Mouse (Mus musculus) ovary, adult 10 weeks (tissue): ENCODE measurements around the gene Ptprq. TPM values are rescaled to one million over a fixed set of nuclear protein-coding genes. Genes with fewer than 3 reads are reported as not detected.

Experiments
- polyA plus RNA-seq: library from polyadenylated mRNA; stranded (reverse); fragments of 350-450 nt; fragmentation: Illumina TruSeq; extraction: RNeasy Lipid Tissue Mini Kit (QIAGEN cat#74804); gene quantifications from one replicate; pipeline ENCODE4 v1.2.3, GENCODE M21; 2014

Ptprq gene
- 11.6 TPM for polyA plus RNA-seq

DNA sequence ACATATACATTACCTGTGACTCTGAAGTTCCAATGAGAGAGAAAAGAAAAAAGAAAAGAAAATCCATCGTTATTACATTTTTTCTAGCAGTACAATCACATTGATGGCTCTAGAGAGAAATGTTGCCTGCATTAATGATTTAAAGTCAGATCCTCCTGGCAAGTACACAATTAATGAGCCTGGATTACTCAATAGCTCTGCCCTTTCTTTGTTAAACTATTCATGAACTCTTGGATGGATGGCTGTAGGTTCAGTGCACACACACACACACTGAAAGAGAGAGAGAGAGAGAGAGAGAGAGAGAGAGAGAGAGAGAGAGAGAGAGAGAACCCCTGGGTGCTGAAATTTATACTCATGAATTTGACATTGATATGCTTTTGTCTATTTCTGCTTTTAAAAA is at the start of gene Ptprq:
Gene Ptprq (minus strand): TSS at position 246 of the 400 bp plus-strand sequence.

DNA sequence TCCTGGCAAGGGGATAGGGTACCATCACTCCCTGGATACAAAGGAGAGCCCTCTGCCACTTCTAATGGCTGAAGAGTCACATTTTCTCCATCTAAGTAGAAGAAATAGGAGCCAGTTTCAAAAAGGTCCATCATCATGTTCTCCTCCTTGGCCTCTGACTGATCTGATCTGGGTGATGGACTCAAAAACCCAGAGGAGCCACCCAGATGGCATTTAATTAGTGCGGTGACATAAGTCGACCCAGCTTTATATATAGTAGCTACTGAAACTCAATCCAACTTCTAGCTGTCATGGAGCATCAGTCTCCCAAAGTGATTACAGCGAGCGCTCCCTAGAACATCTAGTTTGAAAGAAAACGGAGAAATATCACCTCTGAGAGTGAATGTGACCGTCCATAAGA is 225.3 kb downstream of the Ptprq start, which contains the start of gene Myf6:
Gene Myf6 (minus strand): TSS at position 170 of the 400 bp plus-strand sequence.

DNA sequence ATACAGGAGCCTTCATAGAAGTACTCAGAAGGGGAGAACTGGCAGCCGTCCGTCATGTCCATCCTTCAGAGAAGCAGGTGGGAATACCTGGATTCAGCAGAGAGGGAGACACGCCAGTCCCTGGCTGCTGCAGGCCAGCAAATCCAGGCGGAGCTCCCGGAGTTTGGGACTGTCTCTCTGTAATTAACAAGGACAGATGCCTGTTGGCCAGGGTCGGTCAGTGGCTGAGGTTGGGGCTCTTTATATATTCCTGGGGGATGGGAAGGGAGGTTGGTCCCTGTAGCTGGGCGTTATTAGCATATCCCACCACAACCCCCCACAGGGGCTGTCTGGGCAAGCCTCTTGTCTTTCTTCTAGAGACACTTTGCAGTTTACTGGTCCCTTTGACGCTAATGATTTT is 234.0 kb downstream of the Ptprq start, which contains the start of gene Myf5:
Gene Myf5 (minus strand): TSS at position 265 of the 400 bp plus-strand sequence.

Other genes with a start within 250 kb of the Ptprq start
- gene Myf5, start 233.9 kb downstream of the Ptprq start, polyA plus RNA-seq: 8.4 TPM
- 0.37 TPM for gene Myf6, start 225.3 kb downstream of the Ptprq start, polyA plus RNA-seq
- gene Otogl, start 192.1 kb upstream of the Ptprq start, polyA plus RNA-seq: 0.68 TPM